Mouse (Mus musculus) neural tube, embryonic 14.5 days (tissue): ENCODE data around the gene Rhox11. TPM values are rescaled to one million over a fixed set of nuclear protein-coding genes. Genes with fewer than 3 reads are reported as not detected.

Source experiments
- ATAC-seq: fragments of 200-750 bp; cut with Nextera tagmentation; 2 replicates; pipeline ENCODE4 v1.8.0; 2017; ENCODE audit warnings: low read depth, mild to moderate bottlenecking, moderate TSS enrichment, moderate library complexity
- H3K27ac ChIP-seq: fragments of 300-500 bp; sonication (generic); 2 replicates; pipeline ENCODE4 v1.5.1; 2014; ENCODE audit warnings: low read depth, mild to moderate bottlenecking, control low read depth, low read length, moderate library complexity, mixed read lengths
- H3K27me3 ChIP-seq: fragments of 300-500 bp; sonication (generic); 2 replicates; pipeline ENCODE4 v1.6.1; 2014; ENCODE audit warnings: low read length; ENCODE audit not compliant: control insufficient read depth, insufficient read depth
- H3K36me3 ChIP-seq: fragments of 300-500 bp; sonication (generic); 2 replicates; pipeline ENCODE4 v1.6.1; 2014; ENCODE audit warnings: low read length, mixed read lengths; ENCODE audit not compliant: control insufficient read depth, insufficient read depth
- H3K4me1 ChIP-seq: fragments of 300-500 bp; sonication (generic); 2 replicates; pipeline ENCODE4 v1.6.1; 2014; ENCODE audit warnings: low read length; ENCODE audit not compliant: control insufficient read depth, insufficient read depth
- H3K4me2 ChIP-seq: fragments of 300-500 bp; sonication (generic); 2 replicates; pipeline ENCODE4 v1.6.1; 2014; ENCODE audit warnings: mild to moderate bottlenecking, low read depth, low read length, control low read depth
- H3K4me3 ChIP-seq: fragments of 300-500 bp; sonication (generic); 2 replicates; pipeline ENCODE4 v1.5.1; 2014; ENCODE audit warnings: low read depth, low read length, control low read depth, mixed read lengths
- H3K9ac ChIP-seq: fragments of 300-500 bp; sonication (generic); replicated peaks from 2 replicates; pipeline ENCODE4 v1.6.1; 2014; ENCODE audit warnings: low read depth, mild to moderate bottlenecking, control low read depth, low read length, mixed read lengths
- H3K9me3 ChIP-seq: fragments of 300-500 bp; sonication (generic); 2 replicates; pipeline ENCODE4 v1.6.1; 2016; ENCODE audit warnings: low read length; ENCODE audit not compliant: control insufficient read depth
- WGBS: fragments of 180-500 bp; shearing (Covaris S2); extraction: QIAGEN DNeasy Blood & Tissue Kit; methylation state at CpG from one replicate; pipeline ENCODE4 v1.1.7; 2014; 5-methylcytosine and 5-hydroxymethylcytosine counted together
- polyA plus RNA-seq: library from polyadenylated mRNA; unstranded; fragments of >200 nt; fragmentation: Nextera tagmentation; extraction: Ambion mirVana; gene quantifications from 2 replicates; pipeline ENCODE4 v1.2.1, GENCODE M21; 2014

The Rhox11 gene
- polyA plus RNA-seq, 1 experiment from 2014 or later = not detected

- H3K9me3 ChIP-seq = no peaks in the 10 kb centered on the region
- H3K4me2 ChIP-seq = no peak overlapping the region
- no peak overlapping the region for H3K4me3 ChIP-seq
- H3K4me1 ChIP-seq = no peaks in the 10 kb centered on the region
- 85% methylated on average over 2 of the region's 2 CpGs for WGBS
- ATAC-seq = no peak
- H3K27me3 ChIP-seq = no peaks in the 10 kb centered on the region
- no peak overlapping the region for H3K9ac ChIP-seq
- H3K27ac ChIP-seq = no peak overlapping the region
- H3K36me3 ChIP-seq = no peaks in the 10 kb centered on the region
These were observed 51.1 kb downstream of the Rhox11 start for GRCm38 (mm10) chrX:38033841-38034240.

Other genes starting within 250 kb of the Rhox11 start
- not detected in 2 replicates for gene Rhox8, start 206.2 kb downstream of the Rhox11 start, polyA plus RNA-seq
- gene Rhox7b, start 187.9 kb downstream of the Rhox11 start, polyA plus RNA-seq = not detected in 2 replicates
- gene Rhox9, start 183.4 kb downstream of the Rhox11 start, polyA plus RNA-seq = not detected in 2 replicates
- not detected in 2 replicates for gene Btg1-ps1, start 66.3 kb downstream of the Rhox11 start, polyA plus RNA-seq
- gene Btg1-ps2, start 42.0 kb downstream of the Rhox11 start, polyA plus RNA-seq = not detected in 2 replicates
- not detected in 2 replicates for gene Rhox10, start 18.7 kb downstream of the Rhox11 start, polyA plus RNA-seq
- not detected in 2 replicates for gene Rhox12, start 25.8 kb upstream of the Rhox11 start, polyA plus RNA-seq
- gene Rhox13, start 36.1 kb upstream of the Rhox11 start, polyA plus RNA-seq = not detected in 2 replicates
- gene Zbtb33, start 104.7 kb upstream of the Rhox11 start, polyA plus RNA-seq = 6.9 and 9.0 TPM in 2 replicates
- 65.1 and 66.9 TPM in 2 replicates for gene Tmem255a, start 167.3 kb upstream of the Rhox11 start, polyA plus RNA-seq
- 0.15 TPM in 1 of 2 replicates, not detected in the other for gene Atp1b4, start 231.0 kb upstream of the Rhox11 start, polyA plus RNA-seq